9 mouse cellular contexts compared by ENCODE assay signal in the genomic region with DNA sequence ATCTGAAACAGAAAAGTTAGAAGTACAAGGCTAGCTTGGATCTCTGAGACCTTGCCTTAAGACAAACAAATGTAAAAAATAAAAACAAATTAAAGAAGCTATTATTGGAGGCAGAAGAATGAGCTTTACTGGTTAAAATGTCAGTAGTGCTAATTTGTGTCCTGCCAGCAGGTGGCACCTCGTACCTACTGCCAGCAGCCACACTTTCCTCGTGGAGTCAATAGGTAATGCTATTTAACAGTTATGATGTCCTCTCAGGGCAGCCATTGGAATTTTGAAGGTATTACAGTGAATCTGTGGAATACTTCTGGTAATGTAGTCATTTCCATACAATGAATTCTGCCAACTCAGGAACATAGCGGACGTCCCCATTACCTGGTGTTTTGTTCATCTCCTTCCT.
DNase-seq lines count a peak whose midpoint lies in the region; ATAC-seq and TF ChIP-seq lines count a peak whose summit lies in the region.
"Had no signal": no experiment of that assay in that cellular context is flagged by ENCODE, and none has a peak within 500 bp of the region (broad histone marks: within the 10 kb centered on the region; RNA-seq: fewer than 3 reads in every experiment).

No protein-coding gene starts in this region.

- no peaks in the 10 kb centered on the region for H3K9me3 ChIP-seq in heart, postnatal 0 days (replicated peaks; ENCODE audit: control insufficient read depth, low read length)
- H3K9me3 ChIP-seq in heart, embryonic 10.5 days, result no peaks in the 10 kb centered on the region
- H3K9me3 ChIP-seq: liver, embryonic 15.5 days had no signal

- ATAC-seq in heart, postnatal 0 days (ENCODE audit: insufficient read depth, low read depth), result peak; percentile 55; the same call in 1 of the 2 replicates
- ATAC-seq in megakaryocyte-erythroid progenitor cell, adult 5-6 weeks (replicated peaks; ENCODE audit: low FRiP score, low TSS enrichment, poor library complexity, severe bottlenecking), result peak; percentile 83

- no peaks in the 10 kb centered on the region for H3K4me1 ChIP-seq in heart, postnatal 0 days (ENCODE audit: control insufficient read depth, insufficient read depth)
- H3K4me1 ChIP-seq in heart, embryonic 10.5 days, result 0 out of 2 replicates have a peak, but pooled peaks cover 3% of the 10 kb centered on the region
- H3K4me1 ChIP-seq: liver, embryonic 15.5 days had no signal

- H3K27ac ChIP-seq in heart, postnatal 0 days (ENCODE audit: low read depth), result no peak overlapping the region
- no peak overlapping the region for H3K27ac ChIP-seq in heart, embryonic 10.5 days
- H3K27ac ChIP-seq: liver, embryonic 15.5 days had no signal

- H3K27me3 ChIP-seq in heart, postnatal 0 days (ENCODE audit: control insufficient read depth, insufficient read depth, low read length), result no peaks in the 10 kb centered on the region
- no peaks in the 10 kb centered on the region for H3K27me3 ChIP-seq in heart, embryonic 10.5 days (ENCODE audit: insufficient read depth, poor library complexity, severe bottlenecking)
- H3K27me3 ChIP-seq: liver, embryonic 15.5 days had no signal

- WGBS in heart, postnatal 0 days, result 48% methylated on average over 4 of the region's 4 CpGs
- 51% methylated on average over 4 of the region's 4 CpGs for WGBS in heart, embryonic 10.5 days

- no peak overlapping the region for H3K9ac ChIP-seq in heart, postnatal 0 days (replicated peaks; ENCODE audit: low read depth, low read length)
- H3K9ac ChIP-seq: liver, embryonic 15.5 days had no signal

- peak; percentile 74 for DNase-seq in heart, postnatal 0 days (ENCODE audit: low spot score)
- DNase-seq in heart, embryonic 10.5 days (ENCODE audit: low spot score), result no peak
- DNase-seq in Muller cell, postnatal 12 days (ENCODE audit: inconsistent ontology term), result peak; percentile 12
- DNase-seq in cerebellum, postnatal 14 days, result peak; percentile 74 to 79
- peak; percentile 58 to 73 for DNase-seq in heart, postnatal 14 days
- peak; percentile 46 to 60 for DNase-seq in layer of hippocampus, postnatal 14 days (ENCODE audit: low spot score in 2 of 2)
- peak; percentile 36 to 38 for DNase-seq in spleen, postnatal 36 days (ENCODE audit: low spot score in 2 of 2)

- 0 out of 2 replicates have a peak, but pooled peaks cover 3% of the 10 kb centered on the region for H3K36me3 ChIP-seq in heart, postnatal 0 days (replicated peaks; ENCODE audit: control insufficient read depth, insufficient read depth, low read length)
- H3K36me3 ChIP-seq in heart, embryonic 10.5 days, result no peaks in the 10 kb centered on the region
- H3K36me3 ChIP-seq: liver, embryonic 15.5 days had no signal

- no peak overlapping the region for H3K4me2 ChIP-seq in heart, postnatal 0 days (ENCODE audit: low read depth, low read length)
- H3K4me2 ChIP-seq: liver, embryonic 15.5 days had no signal

- H3K4me3 ChIP-seq in heart, postnatal 0 days (ENCODE audit: low read depth, low read length), result no peak overlapping the region
- H3K4me3 ChIP-seq in heart, embryonic 10.5 days, result no peak overlapping the region
- H3K4me3 ChIP-seq: liver, embryonic 15.5 days had no signal

- no peak for TF ChIP-seq EP300 in heart, postnatal 0 days (IDR thresholded peaks at IDR 0.05; ENCODE audit: low read depth)

- intact Hi-C loops in heart, postnatal 14 days (cut with DNase I), result loop anchor here (1.0 to 5.0 kb wide), 3 partner anchors 240 to 329 kb away; no protein-coding TSS in a partner anchor

- peak; percentile 94 for TF ChIP-seq CTCF in heart, postnatal 0 days (IDR thresholded peaks at IDR 0.05; ENCODE audit: low read depth)
